Mouse (Mus musculus) left cerebral cortex, adult 11 months (tissue): Measurements from ENCODE around the gene Elmo2.

ENCODE experiments used
- DNase-seq: peaks from one replicate; pipeline ENCODE4 v3.0.0; 2022; ENCODE audit warnings: low spot score

The Elmo2 gene

DNA sequence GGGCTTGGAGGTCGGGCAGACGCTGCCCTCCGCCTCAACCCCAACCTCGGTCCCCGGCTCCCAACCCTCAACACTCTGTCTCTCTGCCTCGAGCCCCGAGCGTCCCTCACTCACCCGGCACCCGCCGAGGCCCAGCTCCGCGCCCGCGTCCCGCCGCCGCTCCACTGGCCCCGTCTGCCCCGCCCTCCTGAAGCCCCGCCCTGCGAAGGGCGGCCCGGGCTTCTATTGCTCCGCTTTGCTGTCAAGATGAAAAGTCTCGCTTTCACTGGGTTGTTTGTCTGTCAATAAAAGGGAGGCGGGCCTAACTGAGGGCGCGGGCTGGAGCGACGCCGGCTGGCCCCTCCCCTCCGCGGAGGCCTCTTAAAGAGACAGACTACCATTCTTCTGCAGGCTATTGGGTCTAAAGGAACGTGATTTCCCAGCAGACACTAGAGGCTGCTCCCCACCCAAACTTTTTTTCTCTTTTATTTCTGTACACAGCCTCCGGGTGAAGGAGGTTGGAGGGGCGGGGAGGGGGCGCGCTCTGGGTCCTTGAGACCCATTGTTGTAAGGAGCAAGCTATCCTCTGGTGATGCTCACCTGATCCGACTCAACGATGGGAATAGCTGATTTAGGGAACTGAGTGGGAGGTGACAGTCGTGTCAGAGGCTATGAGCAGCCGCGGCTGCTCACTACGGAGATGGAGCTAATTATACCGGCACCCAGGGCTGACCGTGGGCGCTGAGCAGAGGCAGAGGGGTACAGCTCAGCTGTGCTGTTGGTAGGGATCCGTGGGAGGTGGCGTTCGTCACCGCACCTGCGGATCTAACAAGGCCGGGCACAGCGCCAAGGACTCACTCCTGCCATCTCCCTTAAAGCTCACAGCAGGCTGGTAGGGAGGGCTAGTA lies at the start of gene Elmo2:
TSS of gene Elmo2 (minus strand) at position 176 of the 887 bp plus-strand sequence.
- peak; percentile 99 for DNase-seq

DNA sequence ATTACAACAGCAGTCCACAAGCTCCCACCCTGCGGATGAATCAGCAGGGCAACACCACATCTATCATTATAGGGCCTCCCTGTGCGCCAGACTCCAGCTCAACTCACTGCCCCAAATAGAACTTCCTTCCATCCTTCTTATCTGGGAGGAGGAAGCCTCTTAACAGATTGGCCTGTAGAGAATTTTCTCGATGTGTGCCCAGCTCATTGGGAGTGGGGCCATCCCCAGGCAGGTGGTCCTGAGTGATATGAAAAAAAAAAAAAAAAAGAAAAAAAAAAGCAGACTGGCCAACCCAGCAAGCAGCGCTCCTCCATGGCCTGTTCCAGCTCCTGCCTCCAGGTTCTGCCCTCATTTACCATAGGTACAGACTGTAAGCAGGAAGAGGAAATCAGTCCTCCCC lies 49.7 kb upstream of the Elmo2 start:
- DNase-seq: no peak

DNA sequence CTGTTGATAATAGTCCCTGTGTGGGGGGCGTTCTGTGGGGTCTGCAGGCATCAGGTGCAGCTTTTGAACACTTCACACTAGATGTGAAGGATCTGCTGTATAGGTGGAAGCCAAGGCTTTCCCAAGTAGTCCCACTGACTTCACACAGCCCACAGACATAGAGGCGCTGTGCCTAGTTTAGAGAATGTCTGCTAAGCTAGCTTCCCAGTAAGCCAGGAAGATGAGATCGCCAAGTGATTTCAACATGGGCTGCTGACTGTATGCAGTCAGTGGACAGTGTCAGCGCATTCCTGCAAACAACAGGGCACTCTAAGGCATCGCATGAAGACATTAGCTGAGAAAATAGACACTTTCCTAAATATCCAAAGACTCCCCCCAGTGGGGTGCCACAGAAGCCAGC lies 49.2 kb upstream of the Elmo2 start:
- DNase-seq: no peak

DNA sequence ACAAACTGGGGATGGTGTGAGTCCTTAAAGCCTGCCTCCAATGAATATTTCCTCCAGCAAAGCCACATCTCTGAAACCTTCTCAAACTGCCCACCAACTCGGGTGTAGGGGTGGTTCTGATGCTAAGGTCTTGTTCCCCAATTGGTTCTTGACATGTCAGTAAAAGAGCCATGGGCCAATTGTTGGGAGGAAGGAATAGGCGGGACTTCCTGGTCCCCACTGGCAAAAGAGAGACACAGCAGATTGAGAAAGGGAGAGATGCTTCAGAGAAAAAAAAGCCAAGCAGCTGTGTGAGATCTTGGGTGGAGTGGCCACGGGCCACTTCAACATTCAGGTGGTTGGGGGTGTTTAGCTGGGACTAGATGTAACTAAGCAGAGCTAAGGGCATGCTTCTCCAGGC lies 44.8 kb upstream of the Elmo2 start:
- no peak for DNase-seq

GRCm38 (mm10) chr2:165370348-165370747 lies 44.1 kb upstream of the Elmo2 start:
- DNase-seq: no peak

DNA sequence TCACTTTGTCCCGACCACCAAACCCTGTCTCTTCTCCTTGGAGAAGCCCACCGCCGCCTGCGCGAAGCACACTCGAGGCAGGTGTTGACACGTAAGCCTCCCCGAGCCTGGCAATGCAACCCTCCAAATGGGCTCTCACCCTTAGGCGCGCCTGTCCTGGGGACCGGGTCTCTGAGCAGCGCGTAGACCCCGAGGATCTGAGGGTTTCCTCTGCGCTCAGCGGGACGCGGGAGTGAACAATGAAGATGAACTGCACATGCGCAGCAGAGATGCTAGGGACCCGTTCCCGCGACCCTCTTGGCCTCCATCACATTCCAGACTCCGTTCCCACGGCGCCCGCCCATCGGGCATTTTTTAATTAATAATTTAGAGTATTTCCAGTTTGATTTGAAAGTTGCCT lies 42.2 kb upstream of the Elmo2 start, which contains the start of gene Zfp663:
TSS of gene Zfp663 (minus strand) at position 234 of the 400 bp plus-strand sequence.
- no peak for DNase-seq

DNA sequence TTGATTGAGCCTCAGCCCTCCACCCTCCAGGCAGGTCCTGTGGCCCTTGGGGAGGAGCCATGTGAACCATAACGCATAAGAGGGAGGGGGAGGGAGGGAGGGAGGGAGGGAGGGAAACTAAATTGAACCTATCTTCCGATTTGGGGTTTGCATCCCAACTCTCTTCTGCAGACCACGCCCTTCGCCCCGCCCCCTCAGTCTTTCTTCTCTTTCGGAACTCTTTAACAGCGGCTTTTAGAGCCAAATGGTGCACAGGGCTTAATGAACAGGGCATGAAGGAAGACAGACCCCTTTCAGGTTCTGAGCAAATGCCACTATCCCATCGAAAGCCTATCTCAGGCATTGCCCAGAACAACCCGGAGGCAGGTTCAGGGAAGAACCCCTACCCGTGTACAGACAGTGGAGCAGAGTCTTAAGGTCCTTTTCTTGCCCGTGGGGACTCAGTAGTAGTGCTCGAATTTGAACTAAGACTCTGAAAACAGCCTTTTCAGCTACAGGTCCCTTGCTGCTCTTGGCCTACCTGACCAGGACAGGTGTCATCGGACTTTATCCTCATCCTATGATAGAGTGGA lies 41.7 kb upstream of the Elmo2 start:
- no peak for DNase-seq

GRCm38 (mm10) chr2:165367047-165367520 lies 40.8 kb upstream of the Elmo2 start:
- no peak for DNase-seq

GRCm38 (mm10) chr2:165364334-165365091 lies 38.2 kb upstream of the Elmo2 start:
- no peak for DNase-seq

DNA sequence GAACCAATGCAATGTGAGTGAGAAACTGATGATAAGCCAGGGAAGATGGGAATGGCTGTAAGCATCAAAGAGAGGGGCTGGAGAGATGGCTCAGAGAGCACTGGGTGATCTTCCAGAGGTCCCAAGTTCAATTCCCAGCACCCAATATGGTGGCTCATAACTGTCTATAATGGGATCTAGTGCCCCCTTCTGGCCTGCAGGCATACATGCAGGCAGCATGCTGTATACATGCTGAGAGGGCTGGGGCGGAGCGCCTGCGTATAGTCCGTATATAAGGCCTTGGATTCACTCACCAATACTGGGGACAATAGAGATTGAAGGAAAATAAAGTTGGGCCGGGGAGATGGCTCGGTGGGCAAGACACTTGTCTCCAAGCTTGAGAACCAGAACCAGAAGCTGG lies 37.0 kb upstream of the Elmo2 start:
- no peak for DNase-seq

- DNase-seq: peak; percentile 42
These were observed 34.6 kb upstream of the Elmo2 start for GRCm38 (mm10) chr2:165360861-165361260.

DNA sequence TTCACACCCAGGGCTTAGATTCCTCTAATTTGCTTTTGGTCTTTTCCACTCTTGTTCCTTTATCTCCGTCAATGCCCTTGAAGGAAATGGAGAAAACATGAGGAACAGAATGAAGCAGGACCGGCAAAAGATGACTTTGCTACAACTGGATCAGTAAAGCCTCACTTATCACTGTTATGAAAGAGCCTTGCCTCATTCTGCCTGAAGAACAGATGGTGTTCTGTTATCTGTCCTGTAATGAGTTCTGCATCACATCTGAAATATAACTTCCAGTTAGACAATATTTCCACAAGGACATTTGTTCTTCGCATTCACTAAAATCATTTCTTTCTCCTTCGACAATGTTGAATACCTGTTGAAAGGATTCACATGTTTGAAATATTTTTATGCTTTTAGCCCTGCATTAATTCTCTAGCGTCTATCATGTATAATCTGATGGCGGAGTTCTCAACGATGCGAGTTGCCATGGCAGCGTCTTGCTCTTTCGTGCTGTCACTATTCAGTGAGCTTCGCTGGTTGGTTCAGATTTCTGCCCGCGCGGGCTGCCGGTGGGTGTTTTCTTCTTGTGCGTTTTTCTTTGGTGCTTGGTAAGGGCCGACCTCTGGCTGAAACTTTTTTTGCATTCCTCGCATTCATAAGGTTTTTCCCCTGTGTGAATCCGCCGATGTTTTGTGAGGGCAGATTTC lies 25.7 kb upstream of the Elmo2 start:
- no peak for DNase-seq

DNA sequence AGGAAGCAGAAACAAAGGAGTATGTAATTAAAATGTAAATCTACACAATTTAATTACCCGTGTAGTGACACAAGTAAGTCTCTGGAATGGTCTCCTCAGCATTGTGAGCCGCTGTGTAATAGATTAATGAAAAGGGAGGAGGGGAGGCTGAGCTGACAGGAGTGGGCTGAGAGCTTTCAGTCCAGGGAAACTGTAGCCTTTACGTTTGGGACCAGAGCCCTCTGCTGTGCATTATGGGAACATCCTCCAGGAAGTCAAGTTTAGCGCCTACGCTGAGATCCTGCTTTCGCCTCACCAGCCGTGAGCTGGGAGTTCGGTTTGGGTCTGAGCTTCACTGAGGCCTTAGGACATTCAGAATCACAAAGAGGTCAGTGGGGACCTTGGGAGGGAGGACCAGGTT lies 23.2 kb upstream of the Elmo2 start:
- no peak for DNase-seq

DNA sequence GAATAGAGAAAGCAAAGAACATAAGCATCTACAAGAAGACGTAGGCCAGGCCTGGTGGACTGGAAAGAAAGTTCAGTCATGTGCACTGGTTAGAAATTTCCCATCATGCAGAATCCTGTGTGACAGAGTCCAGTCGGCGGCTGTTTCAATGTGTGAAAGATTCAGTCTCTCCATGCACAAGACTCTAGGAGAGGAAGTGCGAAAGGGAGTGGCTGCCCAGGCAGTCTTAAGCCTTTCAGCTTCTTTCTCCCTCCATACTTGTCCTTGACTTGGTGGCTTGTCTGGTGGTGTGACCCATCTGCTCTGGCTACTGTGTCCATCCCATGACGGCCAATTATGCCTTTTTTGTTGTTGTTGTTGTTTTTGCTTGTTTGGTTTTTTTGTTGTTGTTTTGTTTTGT lies 19.9 kb upstream of the Elmo2 start:
- no peak for DNase-seq

GRCm38 (mm10) chr2:165337191-165337590 lies 10.9 kb upstream of the Elmo2 start:
- no peak for DNase-seq

DNA sequence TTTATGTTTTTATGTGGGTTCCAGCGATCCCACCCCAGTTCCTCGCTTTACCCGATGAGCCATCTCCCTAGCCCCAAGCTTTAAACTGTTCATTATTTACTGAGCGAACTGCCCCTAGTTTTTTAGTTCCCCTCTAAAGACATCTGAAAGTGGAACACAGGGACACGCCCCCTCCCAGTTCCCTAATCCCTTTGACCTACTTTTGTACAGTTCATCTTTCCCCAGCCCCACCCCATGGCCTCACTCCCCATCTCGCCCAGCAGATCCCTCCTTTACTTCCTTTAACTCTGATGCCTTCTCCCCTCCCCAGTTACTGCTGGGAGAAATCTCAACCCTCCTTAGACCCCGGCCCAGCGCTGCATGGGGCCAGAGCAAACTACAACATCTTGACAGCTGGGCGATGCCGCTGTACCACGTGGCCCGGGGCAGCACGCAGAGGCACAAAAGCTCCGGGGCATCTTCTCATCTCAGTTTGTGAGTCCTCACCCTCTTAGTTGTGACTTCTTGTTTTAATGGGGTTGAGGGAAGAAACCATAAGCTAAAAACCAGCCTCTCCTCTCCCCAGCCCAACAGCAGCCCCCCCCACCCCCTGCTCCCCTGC lies 6.4 kb upstream of the Elmo2 start:
- no peak for DNase-seq

DNA sequence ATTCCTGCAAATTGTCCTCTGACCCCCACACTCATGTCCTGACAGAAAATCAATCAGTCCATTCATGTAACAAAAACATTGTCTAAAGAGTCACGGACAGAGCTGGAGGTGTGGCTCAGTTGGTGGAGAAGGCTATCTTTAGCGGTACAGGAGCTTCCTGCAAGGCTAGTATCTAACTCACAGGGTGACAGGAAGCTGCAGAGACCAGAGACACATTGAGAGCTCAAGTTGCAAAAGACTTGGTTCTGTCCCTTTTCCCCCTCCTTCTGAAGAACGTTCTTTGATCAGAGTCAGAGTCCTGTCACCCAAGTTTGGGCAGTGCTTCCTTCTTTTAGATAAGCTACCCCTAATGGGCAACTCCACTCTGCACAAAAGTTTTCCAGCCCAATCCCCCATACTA lies 3.4 kb upstream of the Elmo2 start:
- no peak for DNase-seq

DNA sequence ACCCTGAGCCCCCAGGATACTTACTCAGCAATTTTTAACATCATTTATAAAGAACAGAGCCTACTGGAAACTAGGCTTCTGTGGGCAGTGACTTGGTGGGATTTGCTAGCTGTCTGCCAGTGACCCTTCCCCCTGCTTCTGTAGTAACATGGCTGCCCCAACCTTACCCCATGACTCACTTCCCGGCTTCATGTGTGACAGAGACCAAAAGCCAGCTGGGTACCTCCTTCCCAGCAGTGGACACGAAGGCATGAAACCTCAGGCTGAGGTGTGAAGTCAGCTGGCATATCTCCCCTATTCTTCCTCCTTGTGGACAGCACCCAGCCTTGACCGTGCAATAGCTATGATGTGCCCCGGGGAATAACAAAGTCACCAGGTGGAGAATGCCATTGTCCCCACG lies 2.5 kb upstream of the Elmo2 start:
- no peak for DNase-seq

GRCm38 (mm10) chr2:165327386-165327785 lies 1.1 kb upstream of the Elmo2 start:
- DNase-seq: no peak

- no peak for DNase-seq
These were observed 567 bp downstream of the Elmo2 start for GRCm38 (mm10) chr2:165325521-165326303.

DNA sequence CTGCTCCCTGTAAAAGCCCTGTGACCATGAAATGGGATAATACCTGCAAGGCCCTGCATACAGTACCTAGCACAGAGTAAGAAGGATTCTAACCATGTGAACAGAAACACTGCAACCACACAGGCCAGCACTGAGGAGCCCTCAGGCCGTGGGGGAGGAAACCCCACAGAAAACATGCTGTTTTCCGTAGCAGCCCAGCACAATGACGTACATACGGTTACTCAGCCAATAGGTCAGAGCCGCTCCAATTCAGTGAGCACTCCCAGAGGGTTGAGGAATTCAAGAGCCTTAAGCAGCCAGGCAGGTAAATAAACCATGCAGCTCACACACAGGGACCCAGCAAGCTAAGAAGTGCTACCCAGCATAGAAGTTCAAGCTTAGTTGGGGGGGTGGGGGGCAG lies 2.4 kb downstream of the Elmo2 start:
- DNase-seq: no peak
